Mouse (Mus musculus) heart, postnatal 25 days (tissue): ENCODE data around the gene Fchsd2. TPM values are rescaled to one million over a fixed set of nuclear protein-coding genes. Genes with fewer than 3 reads are reported as not detected.

Experiments used
- DNase-seq: peaks from one replicate; pipeline ENCODE4 v3.0.0; 2022; ENCODE audit warnings: low spot score
- intact Hi-C: fragments of 180-260 bp; cut with DNase I; formaldehyde crosslinking; loops from one replicate; pipeline ENCODE4 v1.15.1; 2025
- total RNA-seq, 2 experiments: library from RNA; stranded (reverse); gene quantifications; 2 replicates each; pipeline ENCODE4 v1.2.3; 2021

Fchsd2 gene
- total RNA-seq, 2 experiments from 2014 or later = 20.1 to 29.1 TPM

GRCm38 (mm10) chr7:101327263-101327662 is 234.6 kb downstream of the Fchsd2 start:
- intact Hi-C loops = no loop called here

GRCm38 (mm10) chr7:101327786-101328185 is 235.1 kb downstream of the Fchsd2 start:
- intact Hi-C loops = no loop called here

More at GRCm38 (mm10) chr7:101327263-101327662, 234.6 kb downstream of the Fchsd2 start:
- DNase-seq = no peak

GRCm38 (mm10) chr7:101328621-101329158 is 236.0 kb downstream of the Fchsd2 start:
- DNase-seq = no peak
- intact Hi-C loops = no loop called here

More at GRCm38 (mm10) chr7:101327786-101328185, 235.1 kb downstream of the Fchsd2 start:
- no peak for DNase-seq

DNA sequence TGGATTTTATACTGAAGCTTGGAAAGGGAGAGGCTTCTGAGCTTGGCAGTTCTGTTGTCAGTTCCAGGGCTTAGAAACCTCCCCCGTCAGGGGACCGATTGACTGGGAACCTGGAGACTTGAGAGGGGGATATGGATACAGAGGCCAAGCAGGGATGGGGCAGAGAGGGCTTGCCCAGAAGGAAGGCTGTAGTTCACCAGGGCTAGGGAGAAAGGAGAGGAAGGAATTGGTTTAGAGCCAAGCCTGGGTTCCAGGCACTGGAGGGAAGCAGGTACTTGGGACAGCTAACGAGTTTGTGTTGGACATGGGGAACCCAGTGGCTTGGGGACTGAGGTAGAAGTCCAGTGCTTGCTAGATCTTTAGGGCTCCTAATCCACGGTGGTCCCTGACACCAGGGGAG is 236.9 kb downstream of the Fchsd2 start:
- intact Hi-C loops = no loop called here
- DNase-seq = no peak

DNA sequence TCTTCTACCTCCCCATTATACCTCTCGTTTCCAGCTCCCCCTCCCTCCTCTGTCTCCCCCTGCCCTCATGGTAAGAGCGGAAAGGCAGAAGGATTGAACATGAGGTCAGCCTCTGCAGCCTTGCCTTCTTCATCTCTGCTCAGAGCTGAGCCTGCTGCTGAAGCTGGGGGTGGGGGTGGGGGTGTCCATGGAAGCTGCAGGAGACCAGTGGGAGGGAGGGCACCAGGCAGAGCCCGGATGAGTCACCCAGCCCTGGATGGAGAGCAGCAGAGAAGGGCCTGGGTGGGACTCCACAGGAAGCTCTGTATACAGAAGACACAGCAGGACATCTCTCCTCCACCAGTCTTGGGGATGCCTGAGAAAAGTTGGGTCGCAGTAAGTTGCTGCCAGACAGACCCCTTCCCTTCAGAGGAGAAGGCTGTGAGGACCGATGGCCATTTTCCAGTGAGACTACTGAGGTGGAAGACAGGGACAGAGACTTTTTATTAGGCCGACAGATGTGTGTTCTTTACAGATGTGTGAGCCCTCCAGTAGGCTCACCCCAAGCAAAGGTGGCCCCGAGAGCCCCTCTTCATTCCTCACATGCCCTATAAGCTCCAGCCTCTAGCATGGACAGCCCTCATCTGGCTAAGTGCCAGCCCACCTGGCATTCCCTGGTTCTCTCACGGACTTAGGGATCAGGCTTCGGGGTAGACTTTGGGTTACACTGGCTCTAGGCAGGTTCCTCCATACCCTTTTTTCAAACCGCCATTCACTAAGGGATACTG is 237.6 kb downstream of the Fchsd2 start:
- intact Hi-C loops = no loop called here
- no peak for DNase-seq

DNA sequence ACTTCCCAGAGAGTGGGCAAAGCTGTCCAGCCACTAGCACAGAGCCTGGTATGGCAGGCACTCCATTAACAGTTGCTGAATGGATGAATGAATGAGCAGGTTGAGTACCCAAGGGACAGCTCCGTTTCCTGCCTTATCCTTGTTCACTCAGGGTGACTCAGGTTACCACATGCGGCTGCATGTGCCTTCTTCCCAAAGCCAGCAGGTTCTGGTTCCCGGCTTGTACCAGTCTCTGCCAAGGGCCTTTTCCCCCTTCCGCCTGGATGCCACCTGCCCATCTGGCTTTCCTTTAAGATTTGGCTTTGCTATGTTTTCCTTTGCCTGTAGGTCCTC is 238.1 kb downstream of the Fchsd2 start:
- no peak for DNase-seq
- intact Hi-C loops = no loop called here

DNA sequence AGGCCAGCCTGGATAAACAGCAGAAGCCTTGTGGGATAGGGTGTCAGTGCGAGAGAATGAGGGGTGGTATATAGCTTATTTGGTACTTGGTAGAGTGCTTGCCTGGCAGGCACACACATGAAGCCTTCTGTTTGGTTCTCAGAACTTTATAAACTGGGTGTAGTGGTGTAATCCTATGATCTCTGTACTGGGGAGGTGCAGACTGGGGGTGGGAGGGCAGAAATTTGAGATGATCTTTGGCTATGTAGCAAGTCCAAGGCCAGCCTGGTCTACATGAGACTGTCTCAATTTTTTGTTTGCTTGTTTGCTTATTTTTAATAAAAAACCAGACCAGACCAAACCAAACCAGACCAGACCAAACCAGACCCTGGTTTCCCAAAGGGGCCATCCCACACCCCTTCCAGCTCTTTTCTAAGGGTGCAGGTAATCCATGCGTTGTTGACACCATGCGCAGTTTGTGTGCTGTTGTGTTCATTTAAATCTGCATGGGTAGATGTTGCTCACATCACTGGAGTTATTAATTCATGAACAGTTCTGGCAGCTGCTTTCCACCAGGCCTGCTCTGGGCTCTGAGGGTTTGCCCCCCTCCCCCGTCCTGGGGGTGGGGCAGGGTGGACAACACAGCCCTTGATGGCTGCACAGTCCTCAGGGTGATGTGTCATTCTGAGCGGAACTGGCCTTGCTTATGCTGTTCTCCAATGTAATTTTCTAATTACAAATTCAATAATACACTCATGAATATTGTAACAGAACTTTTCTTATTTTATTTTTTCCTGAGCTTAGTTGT is 239.6 kb downstream of the Fchsd2 start:
- intact Hi-C loops = no loop called here

More for the DNA sequence above, 239.6 kb downstream of the Fchsd2 start:
- no peak for DNase-seq

Other genes with a start within 250 kb of the Fchsd2 start
- 1 to 10 TPM; 2.4 to 3.0 TPM for gene Relt, start 229.4 kb upstream of the Fchsd2 start, total RNA-seq
- gene Arhgef17, start 160.8 kb upstream of the Fchsd2 start, total RNA-seq = 10 to 100 TPM; 24.0 to 28.8 TPM
- gene P2ry6, start 118.2 kb upstream of the Fchsd2 start, total RNA-seq = 1 to 10 TPM; 4.4 TPM
- gene P2ry2, start 80.0 kb upstream of the Fchsd2 start, total RNA-seq = 10 to 100 TPM; 17.3 to 26.1 TPM
- gene Atg16l2, start 209.4 kb downstream of the Fchsd2 start, total RNA-seq = 10 to 100 TPM; 11.4 to 12.6 TPM
- gene Stard10, start 224.2 kb downstream of the Fchsd2 start, total RNA-seq = 10 to 100 TPM; 57.4 to 65.4 TPM